Mouse (Mus musculus): ENCODE measurements at regions not wholly inside any gene's neighbourhood (a gene's known extent, or its start where the extent isn't known, plus 50 kb on each side); places are given as distances from the start of the nearest gene placed in this dataset.

- DNase-seq, result no peak
Measured at GRCm38 (mm10) chr3:35027898-35028297, 377.7 kb downstream of the Sox2 start.

- DNase-seq, result no peak
Measured at GRCm38 (mm10) chr3:35029924-35030323, 379.7 kb downstream of the Sox2 start.

GRCm38 (mm10) chr3:35033587-35033986, 383.4 kb downstream of the Sox2 start:
- DNase-seq, result no peak

- peak; percentile 61 for DNase-seq
Measured at GRCm38 (mm10) chr3:35035234-35035633, 385.0 kb downstream of the Sox2 start.

- DNase-seq, result no peak
Measured at GRCm38 (mm10) chr3:35043705-35044104, 393.5 kb downstream of the Sox2 start.

- DNase-seq, result no peak
Measured at GRCm38 (mm10) chr3:35059438-35059837, 409.2 kb downstream of the Sox2 start.

- DNase-seq, result no peak
Measured at GRCm38 (mm10) chr3:35060042-35060441, 409.8 kb downstream of the Sox2 start.

GRCm38 (mm10) chr3:35066824-35067223, 416.6 kb downstream of the Sox2 start:
- DNase-seq, result peak; percentile 13

GRCm38 (mm10) chr3:35068586-35068985, 418.4 kb downstream of the Sox2 start:
- peak; percentile 30 for DNase-seq

GRCm38 (mm10) chr3:35071046-35071445, 420.8 kb downstream of the Sox2 start:
- DNase-seq, result no peak

GRCm38 (mm10) chr3:35079887-35080286, 429.7 kb downstream of the Sox2 start:
- no peak for DNase-seq

GRCm38 (mm10) chr3:35084091-35084867, 434.1 kb downstream of the Sox2 start:
- DNase-seq, result peak; percentile 26

- DNase-seq, result no peak
Measured at GRCm38 (mm10) chr3:35088241-35089080, 438.3 kb downstream of the Sox2 start.

- DNase-seq, result no peak
Measured at GRCm38 (mm10) chr3:35090496-35091133, 440.4 kb downstream of the Sox2 start.

GRCm38 (mm10) chr3:35093001-35093400, 442.8 kb downstream of the Sox2 start:
- no peak for DNase-seq

GRCm38 (mm10) chr3:35095221-35095620, 445.0 kb downstream of the Sox2 start:
- DNase-seq, result no peak

- no peak for DNase-seq
Measured at GRCm38 (mm10) chr3:35096381-35096780, 446.2 kb downstream of the Sox2 start.

- DNase-seq, result no peak
Measured at GRCm38 (mm10) chr3:35097766-35098165, 447.6 kb downstream of the Sox2 start.

- no peak for DNase-seq
Measured at GRCm38 (mm10) chr3:35099226-35099625, 449.0 kb downstream of the Sox2 start.

GRCm38 (mm10) chr3:35099876-35100420, 449.7 kb downstream of the Sox2 start:
- DNase-seq, result no peak

- no peak for DNase-seq
Measured at GRCm38 (mm10) chr3:35101286-35101685, 451.1 kb downstream of the Sox2 start.

- DNase-seq, result no peak
Measured at GRCm38 (mm10) chr3:35101951-35102350, 451.7 kb downstream of the Sox2 start.
